Mouse (Mus musculus) gastrocnemius, postnatal 14 days (tissue): ENCODE results near the gene Acsf3. TPM values are rescaled to one million over a fixed set of nuclear protein-coding genes. Genes with fewer than 3 reads are reported as not detected.

Source experiments
- total RNA-seq, 2 experiments: library from RNA; stranded (reverse); gene quantifications; 2 replicates each; pipeline ENCODE4 v1.2.3; 2021

Gene Acsf3
- total RNA-seq, 2 experiments from 2014 or later: 13.4 to 16.2 TPM

Other genes starting within 250 kb of the Acsf3 start
- gene Piezo1, start 224.2 kb upstream of the Acsf3 start, total RNA-seq: 10 to 100 TPM; 15.1 to 15.4 TPM
- gene Cdt1, start 207.5 kb upstream of the Acsf3 start, total RNA-seq: 1 to 10 TPM; 1.8 to 3.0 TPM
- 10 to 100 TPM; 40.1 to 44.1 TPM for gene Aprt, start 198.6 kb upstream of the Acsf3 start, total RNA-seq
- gene Galns, start 164.0 kb upstream of the Acsf3 start, total RNA-seq: 1 to 10 TPM; 2.9 to 3.6 TPM
- 10 to 100 TPM; 47.5 TPM for gene Trappc2l, start 163.8 kb upstream of the Acsf3 start, total RNA-seq
- not detected for gene Pabpn1l, start 152.7 kb upstream of the Acsf3 start, total RNA-seq
- 10 to 100 TPM; 19.5 to 23.2 TPM for gene Cbfa2t3, start 76.4 kb upstream of the Acsf3 start, total RNA-seq
- 10 to 100 TPM; 16.2 to 20.9 TPM for gene Cdh15, start 72.5 kb downstream of the Acsf3 start, total RNA-seq